Mouse (Mus musculus) heart, adult 2 months (tissue): ENCODE results near the gene Pam. TPM values are rescaled to one million over a fixed set of nuclear protein-coding genes. Genes with fewer than 3 reads are reported as not detected.

ENCODE experiments used
- DNase-seq, 2 experiments: peaks; one replicate each; pipeline ENCODE4 v3.0.0; 2021
- H3K27ac ChIP-seq: fragments of 200-600 bp; 2 replicates; pipeline ENCODE4 v1.8.1; 2022
- H3K27me3 ChIP-seq: fragments of 200-500 bp; 2 replicates; pipeline ENCODE4 v1.6.1; 2012; ENCODE audit warnings: mild to moderate bottlenecking, low read length, inconsistent platforms, mixed read lengths; ENCODE audit not compliant: control insufficient read depth, insufficient read depth
- H3K36me3 ChIP-seq: fragments of 200-500 bp; 2 replicates; pipeline ENCODE4 v1.6.1; 2012; ENCODE audit warnings: low read length, inconsistent platforms; ENCODE audit not compliant: control insufficient read depth, insufficient read depth
- H3K4me1 ChIP-seq: fragments of 200-500 bp; 2 replicates; pipeline ENCODE4 v1.6.1; 2011; ENCODE audit warnings: low read length; ENCODE audit not compliant: control insufficient read depth, insufficient read depth
- H3K4me3 ChIP-seq: fragments of 200-600 bp; 2 replicates; pipeline ENCODE4 v1.8.1; 2022
- H3K79me2 ChIP-seq: fragments of 200-500 bp; replicated peaks from 2 replicates; pipeline ENCODE4 v1.6.1; 2012; ENCODE audit warnings: mild to moderate bottlenecking, inconsistent platforms, low read length, moderate library complexity, mixed read lengths; ENCODE audit not compliant: control insufficient read depth, insufficient read depth
- H3K9ac ChIP-seq: fragments of 200-500 bp; 2 replicates; pipeline ENCODE4 v1.6.1; 2012; ENCODE audit warnings: low read depth, mild to moderate bottlenecking, control low read depth, inconsistent platforms, low read length, mixed read lengths
- CTCF ChIP-seq: fragments of 200-600 bp; IDR thresholded peaks from 2 replicates; pipeline ENCODE4 v1.8.1; 2022; ENCODE audit warnings: antibody characterized with exemption, mild to moderate bottlenecking, moderate library complexity
- EP300 ChIP-seq: fragments of 200-500 bp; IDR thresholded peaks from 2 replicates; pipeline ENCODE4 v1.6.1; 2011; ENCODE audit warnings: low read depth, low read length, control low read depth; ENCODE audit not compliant: insufficient read depth
- POLR2A ChIP-seq: fragments of 200-500 bp; IDR thresholded peaks from 2 replicates; pipeline ENCODE4 v1.6.1; 2011; ENCODE audit warnings: mild to moderate bottlenecking, low read depth, low read length, control low read depth; ENCODE audit not compliant: insufficient read depth
- WGBS: fragments of 180-500 bp; shearing (Covaris S2); methylation state at CpG from one replicate; pipeline ENCODE4 v1.1.7; 2018; 5-methylcytosine and 5-hydroxymethylcytosine counted together
- intact Hi-C: fragments of 180-260 bp; cut with DNase I; formaldehyde crosslinking; loops from one replicate; pipeline ENCODE4 v1.15.1; 2025
- polyA plus RNA-seq: library from polyadenylated mRNA; depleted of rRNA; stranded (reverse); fragments of >200 nt; gene quantifications from 2 replicates; pipeline ENCODE4 v1.2.3, GENCODE M21; 2012
- total RNA-seq, 2 experiments: library from RNA; stranded (reverse); gene quantifications; 2 replicates each; pipeline ENCODE4 v1.2.3; 2021

The Pam gene
- total and polyA plus RNA-seq, 3 experiments = 313 to 641 (median 593) TPM

- no peaks in the 10 kb centered on the region for H3K79me2 ChIP-seq
- H3K27ac ChIP-seq = peak overlapping the region; percentile 93
- peak overlapping the region; percentile 74 for H3K4me3 ChIP-seq
- H3K9ac ChIP-seq = 0 out of 2 replicates have a peak overlapping the region, but pooled peaks have one; percentile 14
- peak in 1 of 2 experiments; percentile 31 for DNase-seq
- H3K36me3 ChIP-seq = peaks cover 18% of the 10 kb centered on the region
- TF ChIP-seq CTCF = no peak
- no peak for TF ChIP-seq POLR2A
- TF ChIP-seq EP300 = no peak
- intact Hi-C loops = loop anchor here (5.0 to 10.0 kb wide), 3 partner anchors 53 to 300 kb away; no protein-coding TSS in a partner anchor
- H3K27me3 ChIP-seq = no peaks in the 10 kb centered on the region
- 47% methylated on average over 11 of the region's 11 CpGs for WGBS
- H3K4me1 ChIP-seq = peaks cover 1% of the 10 kb centered on the region; the same call in 1 of the 2 replicates
These were observed 120.5 kb downstream of the Pam start for GRCm38 (mm10) chr1:97974968-97975367.

- Histone ChIP-seq H3K36me3 (peaks cover 34% of the 10 kb centered on the region), H3K9ac (no peak overlapping the region), H3K79me2 (peaks cover 2% of the 10 kb centered on the region), H3K4me1 (peaks cover 1% of the 10 kb centered on the region; the same call in 1 of the 2 replicates), H3K27me3 (no peaks in the 10 kb centered on the region), H3K4me3 (no peak overlapping the region), H3K27ac (no peak overlapping the region)
- intact Hi-C loops = loop anchor here (10.0 kb wide), 2 partner anchors 205 to 305 kb away; no protein-coding TSS in a partner anchor
- DNase-seq = no peak
- 48% methylated on average over 4 of the region's 4 CpGs for WGBS
- TF ChIP-seq EP300 (no peak), CTCF (no peak), POLR2A (no peak)
These were observed 125.7 kb downstream of the Pam start for GRCm38 (mm10) chr1:97969765-97970164.

GRCm38 (mm10) chr1:97963711-97964110, 131.7 kb downstream of the Pam start:
- 57% methylated on average over 2 of the region's 2 CpGs for WGBS
- no peak for TF ChIP-seq CTCF
- TF ChIP-seq POLR2A = no peak
- no peak for TF ChIP-seq EP300
- Histone ChIP-seq H3K4me1 (peaks cover 9% of the 10 kb centered on the region), H3K27me3 (no peaks in the 10 kb centered on the region), H3K36me3 (peaks cover 32% of the 10 kb centered on the region), H3K79me2 (peaks cover 5% of the 10 kb centered on the region), H3K27ac (no peak overlapping the region), H3K9ac (no peak overlapping the region), H3K4me3 (no peak overlapping the region)
- no peak for DNase-seq
- intact Hi-C loops = no loop called here

GRCm38 (mm10) chr1:97962134-97962533, 133.3 kb downstream of the Pam start:
- Histone ChIP-seq H3K9ac (no peak overlapping the region), H3K4me1 (peaks cover 13% of the 10 kb centered on the region), H3K27ac (no peak overlapping the region), H3K27me3 (no peaks in the 10 kb centered on the region), H3K4me3 (no peak overlapping the region), H3K36me3 (peaks cover 33% of the 10 kb centered on the region), H3K79me2 (peaks cover 6% of the 10 kb centered on the region)
- intact Hi-C loops = no loop called here
- no peak for TF ChIP-seq EP300
- TF ChIP-seq CTCF = no peak
- TF ChIP-seq POLR2A = no peak
- WGBS = 64% methylated on average over 7 of the region's 7 CpGs
- DNase-seq = no peak

- H3K36me3 ChIP-seq = peaks cover 38% of the 10 kb centered on the region
- no peak overlapping the region for H3K4me3 ChIP-seq
- peaks cover 14% of the 10 kb centered on the region for H3K4me1 ChIP-seq
- no peaks in the 10 kb centered on the region for H3K27me3 ChIP-seq
- no peak for DNase-seq
- no peak overlapping the region for H3K9ac ChIP-seq
- intact Hi-C loops = no loop called here
- H3K79me2 ChIP-seq = peaks cover 6% of the 10 kb centered on the region; the same call in 1 of the 2 replicates
- 55% methylated on average over 3 of the region's 3 CpGs for WGBS
- H3K27ac ChIP-seq = no peak overlapping the region
- no peak for TF ChIP-seq EP300
- TF ChIP-seq CTCF = no peak
- TF ChIP-seq POLR2A = no peak
These were observed 134.8 kb downstream of the Pam start for GRCm38 (mm10) chr1:97960681-97961080.

- Histone ChIP-seq H3K27me3 (no peaks in the 10 kb centered on the region), H3K36me3 (peaks cover 36% of the 10 kb centered on the region), H3K4me1 (peaks cover 14% of the 10 kb centered on the region), H3K79me2 (peaks cover 6% of the 10 kb centered on the region; the same call in 1 of the 2 replicates), H3K4me3 (no peak overlapping the region), H3K9ac (no peak overlapping the region), H3K27ac (no peak overlapping the region)
- DNase-seq = no peak
- intact Hi-C loops = no loop called here
- 84% methylated on average over 6 of the region's 6 CpGs for WGBS
- TF ChIP-seq CTCF = no peak
- TF ChIP-seq POLR2A = no peak
- TF ChIP-seq EP300 = no peak
These were observed 135.3 kb downstream of the Pam start for GRCm38 (mm10) chr1:97960124-97960523.
